Mouse (Mus musculus): ENCODE measurements at regions not wholly inside any gene's neighbourhood (a gene's known extent, or its start where the extent isn't known, plus 50 kb on each side); places are given as distances from the start of the nearest gene placed in this dataset.

DNA sequence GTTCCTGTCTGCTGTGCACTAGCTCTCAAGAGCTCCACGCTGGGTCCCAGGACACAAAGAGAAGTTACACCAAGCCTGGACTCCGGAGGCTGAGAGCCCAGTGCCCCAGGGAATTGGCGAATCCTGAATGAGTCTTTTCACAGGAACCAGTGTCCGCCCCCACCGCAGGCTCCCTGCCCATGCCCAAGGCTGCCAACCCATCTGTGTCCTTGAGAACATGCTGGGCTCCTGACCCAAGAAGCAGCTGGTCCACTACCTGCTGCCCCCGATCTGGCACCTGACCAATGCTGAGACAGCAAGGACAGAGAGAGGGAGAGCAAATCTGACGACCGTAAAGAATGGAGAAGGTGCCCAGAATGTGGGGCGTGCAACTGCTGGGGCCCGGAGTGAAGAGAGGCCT lies 85.2 kb upstream of the Cplx2 start:
- 84% methylated on average over 10 of the region's 10 CpGs for WGBS
- peaks cover 22% of the 10 kb centered on the region for H3K27me3 ChIP-seq (replicated peaks)
- no peak overlapping the region for H3K27ac ChIP-seq (ENCODE audit: poor library complexity, severe bottlenecking)
- ATAC-seq (ENCODE audit: insufficient number of reproducible peaks, low FRiP score), result no peak
- H3K4me3 ChIP-seq, result no peak overlapping the region
- no peak overlapping the region for H3K4me2 ChIP-seq
- H3K9ac ChIP-seq, result no peak overlapping the region
- H3K9me3 ChIP-seq (replicated peaks), result no peaks in the 10 kb centered on the region
- H3K36me3 ChIP-seq, result no peaks in the 10 kb centered on the region
- peaks cover 11% of the 10 kb centered on the region for H3K4me1 ChIP-seq (replicated peaks)

DNA sequence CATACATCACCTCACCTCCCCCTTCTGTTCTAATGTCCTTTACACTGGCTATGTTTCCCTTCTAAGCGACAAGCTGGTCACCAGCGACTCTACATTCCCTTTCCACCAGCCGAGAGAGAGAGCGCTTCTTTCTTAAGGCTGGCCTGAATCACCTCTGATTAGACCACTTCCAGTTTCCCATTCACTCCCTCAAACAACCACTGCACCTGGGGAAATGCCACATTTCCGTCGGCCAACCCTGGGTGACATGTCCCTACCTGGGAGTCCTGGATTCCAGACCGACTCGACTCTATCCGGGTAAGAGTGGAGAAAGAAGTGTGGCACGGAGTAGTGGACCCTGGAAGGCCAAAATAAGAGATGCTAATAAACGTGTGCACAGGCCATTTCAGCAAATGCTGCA lies 84.5 kb upstream of the Cplx2 start:
- H3K27ac ChIP-seq (ENCODE audit: poor library complexity, severe bottlenecking), result no peak overlapping the region
- 80% methylated on average over 11 of the region's 11 CpGs for WGBS
- no peak for ATAC-seq (ENCODE audit: insufficient number of reproducible peaks, low FRiP score)
- H3K36me3 ChIP-seq, result no peaks in the 10 kb centered on the region
- no peak overlapping the region for H3K4me3 ChIP-seq
- H3K4me2 ChIP-seq, result no peak overlapping the region
- peaks cover 16% of the 10 kb centered on the region for H3K27me3 ChIP-seq (replicated peaks)
- H3K9me3 ChIP-seq (replicated peaks), result no peaks in the 10 kb centered on the region
- H3K9ac ChIP-seq, result no peak overlapping the region
- H3K4me1 ChIP-seq (replicated peaks), result peaks cover 11% of the 10 kb centered on the region

DNA sequence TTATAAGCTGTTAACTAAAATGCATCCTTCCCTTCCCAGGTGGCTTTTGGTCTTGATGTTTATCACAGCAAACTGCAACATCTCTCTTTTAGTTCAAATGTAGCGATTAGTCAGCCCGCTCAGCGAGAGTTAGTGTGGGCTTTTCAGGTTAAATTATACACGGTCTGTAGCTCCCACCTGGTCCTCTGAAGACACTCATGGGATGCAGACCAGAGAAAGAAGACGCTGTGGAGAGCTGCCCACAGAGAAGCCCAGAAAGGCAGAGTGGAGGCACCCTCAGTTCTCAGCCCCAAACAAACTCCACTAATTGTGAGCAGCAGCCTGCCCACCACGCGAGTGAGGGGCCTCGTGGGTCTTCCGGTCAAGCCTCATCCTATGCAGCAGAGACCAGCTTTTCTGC lies 81.1 kb upstream of the Cplx2 start:
- ATAC-seq (ENCODE audit: insufficient number of reproducible peaks, low FRiP score), result no peak
- H3K4me2 ChIP-seq, result no peak overlapping the region
- H3K4me1 ChIP-seq (replicated peaks), result no peaks in the 10 kb centered on the region
- no peak overlapping the region for H3K27ac ChIP-seq (ENCODE audit: poor library complexity, severe bottlenecking)
- H3K27me3 ChIP-seq (replicated peaks), result 0 out of 2 replicates have a peak, but pooled peaks cover 5% of the 10 kb centered on the region
- WGBS, result 86% methylated on average over 9 of the region's 9 CpGs
- no peaks in the 10 kb centered on the region for H3K9me3 ChIP-seq (replicated peaks)
- H3K36me3 ChIP-seq, result no peaks in the 10 kb centered on the region
- H3K9ac ChIP-seq, result no peak overlapping the region
- no peak overlapping the region for H3K4me3 ChIP-seq

DNA sequence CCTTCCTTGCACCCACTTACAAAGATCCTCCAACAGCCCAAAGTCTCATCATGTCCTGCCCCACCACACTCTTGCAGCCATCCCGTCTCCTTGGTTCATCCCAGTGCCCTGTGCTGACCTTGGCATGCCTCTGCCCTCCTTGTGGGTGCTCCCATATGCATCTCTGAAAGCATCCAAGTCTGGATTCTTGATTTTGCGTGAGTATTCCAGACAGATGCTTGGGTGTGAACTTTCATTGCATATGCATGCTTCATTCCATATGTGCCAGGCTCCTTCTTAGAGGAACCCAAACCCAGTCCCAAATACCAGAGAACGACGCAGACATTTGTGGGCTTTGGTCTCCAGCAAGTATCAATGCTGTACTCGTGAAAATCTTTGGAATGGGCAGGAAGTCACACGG lies 78.8 kb upstream of the Cplx2 start:
- Histone ChIP-seq H3K36me3 (no peaks in the 10 kb centered on the region), H3K4me2 (no peak overlapping the region), H3K4me1 (replicated peaks) (no peaks in the 10 kb centered on the region), H3K27ac (ENCODE audit: poor library complexity, severe bottlenecking) (no peak overlapping the region), H3K9me3 (replicated peaks) (no peaks in the 10 kb centered on the region), H3K4me3 (no peak overlapping the region), H3K27me3 (replicated peaks) (no peaks in the 10 kb centered on the region), H3K9ac (no peak overlapping the region)
- no peak for ATAC-seq (ENCODE audit: insufficient number of reproducible peaks, low FRiP score)
- 66% methylated on average over 6 of the region's 6 CpGs for WGBS

DNA sequence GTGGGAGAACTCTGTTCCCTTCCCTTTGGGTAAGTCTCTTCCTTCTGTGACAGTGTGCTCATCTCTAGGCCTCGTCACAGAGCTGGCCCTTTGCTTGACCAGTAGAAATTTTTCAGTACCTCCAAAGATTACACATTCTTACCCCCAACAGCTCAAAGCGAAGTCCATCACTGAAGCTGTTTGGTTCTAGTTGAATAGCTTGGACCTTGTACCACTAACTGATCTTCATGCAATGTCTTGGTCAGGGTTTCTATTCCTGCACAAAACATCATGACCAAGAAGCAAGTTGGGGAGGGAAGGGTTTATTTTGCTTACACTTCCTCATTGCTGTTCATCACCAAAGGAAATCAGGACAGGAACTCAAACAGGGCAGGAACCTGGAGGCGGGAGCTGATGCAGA lies 78.1 kb upstream of the Cplx2 start:
- H3K27me3 ChIP-seq (replicated peaks), result no peaks in the 10 kb centered on the region
- ATAC-seq (ENCODE audit: insufficient number of reproducible peaks, low FRiP score), result no peak
- no peaks in the 10 kb centered on the region for H3K4me1 ChIP-seq (replicated peaks)
- no peaks in the 10 kb centered on the region for H3K9me3 ChIP-seq (replicated peaks)
- H3K9ac ChIP-seq, result no peak overlapping the region
- H3K4me3 ChIP-seq, result no peak overlapping the region
- H3K27ac ChIP-seq (ENCODE audit: poor library complexity, severe bottlenecking), result no peak overlapping the region
- 81% methylated on average over 3 of the region's 3 CpGs for WGBS
- no peak overlapping the region for H3K4me2 ChIP-seq
- no peaks in the 10 kb centered on the region for H3K36me3 ChIP-seq

DNA sequence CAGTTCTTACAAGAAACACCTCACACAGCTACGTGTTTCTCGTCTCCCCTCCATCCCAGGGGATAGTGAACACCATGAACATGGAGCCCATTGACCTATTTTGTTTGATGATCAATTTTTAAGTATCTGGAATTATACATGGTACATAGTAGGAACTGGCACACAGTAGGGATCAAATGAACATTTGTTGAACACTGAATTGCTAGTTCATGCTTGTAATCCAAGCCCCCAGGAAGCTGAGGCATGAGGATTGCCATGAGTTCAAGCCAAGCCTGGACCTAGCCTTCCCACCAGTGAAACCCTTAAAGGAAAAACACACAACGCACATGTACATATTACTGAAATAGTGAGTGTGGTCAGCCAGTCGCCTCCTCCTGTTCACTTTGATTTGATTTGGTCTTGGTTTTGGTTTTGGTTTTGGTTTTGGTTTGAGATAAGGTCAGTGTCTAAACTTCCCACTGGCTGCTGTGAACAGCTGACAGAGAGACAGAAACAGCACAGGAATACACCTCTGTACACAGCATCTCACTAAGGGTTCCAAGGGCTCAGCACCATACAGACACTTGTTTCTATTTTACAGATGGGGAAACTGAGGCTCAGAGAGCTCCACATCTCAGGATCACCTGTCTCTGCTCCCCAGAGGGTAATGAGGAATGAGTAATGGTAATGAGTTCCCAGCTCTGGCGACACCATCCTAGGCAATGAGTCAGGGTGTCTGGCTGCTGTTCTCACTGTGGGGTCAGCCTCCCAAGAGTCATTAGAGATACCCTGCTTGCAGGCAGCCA lies 75.5 kb upstream of the Cplx2 start:
- Histone ChIP-seq H3K4me2 (no peak overlapping the region), H3K27me3 (replicated peaks) (no peaks in the 10 kb centered on the region), H3K4me1 (replicated peaks) (no peaks in the 10 kb centered on the region), H3K27ac (ENCODE audit: poor library complexity, severe bottlenecking) (no peak overlapping the region), H3K9me3 (replicated peaks) (no peaks in the 10 kb centered on the region), H3K36me3 (no peaks in the 10 kb centered on the region), H3K4me3 (no peak overlapping the region), H3K9ac (no peak overlapping the region)
- 67% methylated on average over 5 of the region's 5 CpGs for WGBS
- ATAC-seq (ENCODE audit: insufficient number of reproducible peaks, low FRiP score), result no peak

DNA sequence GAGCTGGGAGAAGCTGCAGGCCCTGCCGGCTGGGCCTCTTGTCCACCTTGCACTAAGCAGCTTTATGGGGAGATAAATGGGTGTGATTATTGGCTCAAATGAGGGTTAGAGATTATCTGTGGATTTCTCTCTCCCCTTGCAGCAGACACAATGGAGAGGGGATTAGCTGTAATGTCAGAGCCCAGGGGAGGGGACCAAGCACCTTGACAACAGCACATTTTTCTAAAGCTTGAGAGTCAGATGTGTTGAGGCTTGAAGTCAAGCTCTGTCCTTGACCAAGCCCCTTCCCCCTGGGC lies 74.9 kb upstream of the Cplx2 start:
- 22% methylated on average over 1 of the region's 1 CpGs for WGBS
- Histone ChIP-seq H3K4me1 (replicated peaks) (no peaks in the 10 kb centered on the region), H3K27ac (ENCODE audit: poor library complexity, severe bottlenecking) (no peak overlapping the region), H3K9ac (no peak overlapping the region), H3K36me3 (no peaks in the 10 kb centered on the region), H3K4me3 (no peak overlapping the region), H3K4me2 (no peak overlapping the region), H3K9me3 (replicated peaks) (no peaks in the 10 kb centered on the region), H3K27me3 (replicated peaks) (no peaks in the 10 kb centered on the region)
- ATAC-seq (ENCODE audit: insufficient number of reproducible peaks, low FRiP score), result no peak

DNA sequence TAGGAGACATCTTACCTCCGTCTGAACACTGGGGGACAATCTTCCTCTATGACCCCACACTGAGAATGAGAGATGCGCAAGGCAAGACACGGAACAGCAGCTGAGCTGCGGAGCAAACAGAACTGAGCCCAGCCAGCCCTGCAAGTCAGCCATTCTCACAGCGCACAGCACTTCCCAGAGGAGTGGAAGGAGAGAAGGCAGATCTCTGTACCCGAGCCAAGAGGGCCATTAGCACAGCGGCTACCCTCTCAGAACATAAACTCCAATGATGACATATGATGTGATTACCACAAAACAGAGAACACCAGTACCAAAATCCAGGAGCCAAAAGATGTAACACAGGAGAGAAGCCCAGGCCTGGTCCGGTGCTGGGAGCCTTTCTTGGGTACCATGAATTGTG lies 72.3 kb upstream of the Cplx2 start:
- WGBS, result 61% methylated on average over 8 of the region's 8 CpGs
- no peak overlapping the region for H3K4me2 ChIP-seq
- no peaks in the 10 kb centered on the region for H3K36me3 ChIP-seq
- no peak for ATAC-seq (ENCODE audit: insufficient number of reproducible peaks, low FRiP score)
- H3K9me3 ChIP-seq (replicated peaks), result no peaks in the 10 kb centered on the region
- no peak overlapping the region for H3K4me3 ChIP-seq
- peaks cover 12% of the 10 kb centered on the region for H3K4me1 ChIP-seq (replicated peaks)
- no peak overlapping the region for H3K27ac ChIP-seq (ENCODE audit: poor library complexity, severe bottlenecking)
- no peak overlapping the region for H3K9ac ChIP-seq
- no peaks in the 10 kb centered on the region for H3K27me3 ChIP-seq (replicated peaks)

DNA sequence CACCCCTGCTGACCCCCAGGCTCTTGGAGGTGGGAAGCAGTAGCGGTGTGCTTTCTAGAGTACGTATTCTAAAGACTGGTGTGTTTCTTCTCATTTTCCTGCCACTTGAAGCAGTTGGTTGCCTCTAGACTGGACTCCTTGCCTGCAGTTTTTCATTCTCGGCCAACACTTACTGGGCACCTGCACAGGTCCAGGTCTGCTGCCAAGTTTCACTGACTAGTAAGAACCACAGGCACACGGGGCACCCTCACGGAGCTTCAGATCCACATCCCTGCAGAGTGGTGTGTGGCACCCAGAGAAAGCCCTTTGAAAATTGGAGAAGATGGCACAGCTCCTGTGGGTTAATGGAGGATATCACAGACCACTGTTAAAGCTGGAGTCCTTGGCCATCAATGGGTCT lies 71.9 kb upstream of the Cplx2 start:
- ATAC-seq (ENCODE audit: insufficient number of reproducible peaks, low FRiP score), result no peak
- Histone ChIP-seq H3K4me2 (no peak overlapping the region), H3K27me3 (replicated peaks) (no peaks in the 10 kb centered on the region), H3K9me3 (replicated peaks) (no peaks in the 10 kb centered on the region), H3K36me3 (no peaks in the 10 kb centered on the region), H3K4me1 (replicated peaks) (peaks cover 16% of the 10 kb centered on the region), H3K9ac (no peak overlapping the region), H3K4me3 (no peak overlapping the region), H3K27ac (ENCODE audit: poor library complexity, severe bottlenecking) (no peak overlapping the region)
- 76% methylated on average over 5 of the region's 5 CpGs for WGBS

DNA sequence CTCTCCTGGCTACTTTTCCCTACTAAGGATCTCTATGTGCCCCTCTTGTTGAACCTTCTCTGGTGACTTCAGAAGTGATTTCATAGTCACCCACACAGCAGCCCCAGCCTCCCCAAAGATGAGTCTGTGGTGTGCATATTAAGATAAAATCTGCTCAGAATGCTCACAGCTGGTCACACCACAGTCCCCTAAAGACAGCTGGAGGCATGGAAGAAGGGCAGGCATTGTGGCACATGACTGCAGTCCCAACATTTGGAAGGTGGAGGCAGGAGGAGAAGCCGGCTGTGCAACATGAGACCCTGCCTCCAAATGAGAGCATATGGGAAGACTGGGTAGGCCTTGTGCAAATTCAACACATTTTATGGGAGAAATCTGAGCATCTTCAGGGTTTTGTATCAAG lies 70.0 kb upstream of the Cplx2 start:
- Histone ChIP-seq H3K36me3 (no peaks in the 10 kb centered on the region), H3K27ac (ENCODE audit: poor library complexity, severe bottlenecking) (no peak overlapping the region), H3K9me3 (replicated peaks) (no peaks in the 10 kb centered on the region), H3K4me2 (no peak overlapping the region), H3K4me3 (no peak overlapping the region), H3K4me1 (replicated peaks) (peaks cover 19% of the 10 kb centered on the region), H3K9ac (no peak overlapping the region), H3K27me3 (replicated peaks) (no peaks in the 10 kb centered on the region)
- no peak for ATAC-seq (ENCODE audit: insufficient number of reproducible peaks, low FRiP score)
- WGBS, result 80% methylated on average over 1 of the region's 1 CpGs

DNA sequence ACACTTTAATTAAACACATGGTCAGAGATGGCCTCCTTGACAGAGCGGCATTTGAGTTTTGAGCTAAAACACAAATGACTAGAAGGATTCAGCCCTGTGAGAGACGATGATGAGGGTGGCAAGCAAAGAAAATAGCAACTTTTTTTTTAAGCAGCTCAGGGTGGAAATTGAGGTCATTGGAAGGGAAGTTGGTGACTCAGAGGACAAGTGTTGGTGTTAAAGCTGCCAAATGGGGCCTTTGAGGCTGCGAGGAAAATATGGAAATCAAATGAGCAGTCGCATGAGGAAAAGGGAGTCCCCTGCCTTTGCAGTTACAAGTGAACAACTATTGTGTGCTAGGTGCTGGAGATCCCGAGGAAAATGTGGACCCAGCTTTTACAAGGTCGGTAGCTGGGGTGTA lies 69.5 kb upstream of the Cplx2 start:
- no peak for ATAC-seq (ENCODE audit: insufficient number of reproducible peaks, low FRiP score)
- Histone ChIP-seq H3K27me3 (replicated peaks) (no peaks in the 10 kb centered on the region), H3K4me2 (peak overlapping the region; percentile 96), H3K4me3 (peak overlapping the region; percentile 69), H3K36me3 (no peaks in the 10 kb centered on the region), H3K27ac (ENCODE audit: poor library complexity, severe bottlenecking) (no peak overlapping the region), H3K9me3 (replicated peaks) (no peaks in the 10 kb centered on the region), H3K4me1 (replicated peaks) (peaks cover 24% of the 10 kb centered on the region), H3K9ac (no peak overlapping the region)
- 27% methylated on average over 6 of the region's 6 CpGs for WGBS

DNA sequence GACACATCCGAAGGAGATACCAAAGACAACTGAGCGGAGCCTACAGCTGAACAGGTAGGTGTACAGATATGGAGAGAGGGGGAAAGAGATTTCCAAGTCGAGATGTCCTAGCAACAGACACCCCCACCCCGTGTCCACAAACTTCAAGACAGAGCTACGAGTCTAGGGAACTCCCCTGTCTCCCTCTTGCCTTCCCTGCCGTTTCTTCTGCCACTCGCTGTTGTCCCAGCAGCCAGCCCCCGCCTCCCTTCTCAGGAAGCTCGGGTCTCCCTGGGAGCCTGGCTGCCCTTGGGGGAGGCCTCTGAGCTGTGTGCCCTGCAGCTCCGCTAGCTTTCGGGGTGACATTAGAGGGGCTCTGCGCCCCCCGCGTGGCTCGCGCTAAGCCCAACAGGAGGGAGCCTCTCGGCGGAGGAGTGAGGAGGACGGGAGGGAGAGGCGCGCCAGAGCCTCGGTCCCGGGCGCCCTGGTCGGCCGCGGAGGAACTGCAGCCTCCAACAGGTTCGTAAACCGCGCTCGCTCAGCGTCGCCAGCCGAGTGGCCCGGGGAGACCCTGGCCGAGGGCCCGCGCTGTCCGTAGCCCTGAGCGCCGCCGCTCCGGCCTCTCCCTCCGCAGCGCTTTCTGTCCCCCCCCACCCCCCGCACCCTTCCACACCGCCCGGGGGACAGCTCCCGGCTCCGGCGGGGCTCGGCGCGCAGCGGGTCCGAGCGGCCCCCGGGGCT lies 68.6 kb upstream of the Cplx2 start:
- Histone ChIP-seq H3K4me3 (peak overlapping the region; percentile 69), H3K4me1 (replicated peaks) (peaks cover 28% of the 10 kb centered on the region), H3K36me3 (no peaks in the 10 kb centered on the region), H3K27ac (ENCODE audit: poor library complexity, severe bottlenecking) (peak overlapping the region; percentile 94), H3K4me2 (peak overlapping the region; percentile 96), H3K9me3 (replicated peaks) (no peaks in the 10 kb centered on the region), H3K27me3 (replicated peaks) (no peaks in the 10 kb centered on the region), H3K9ac (peak overlapping the region; percentile 91)
- WGBS, result under 1% methylated on average over 33 of the region's 58 CpGs
- ATAC-seq (ENCODE audit: insufficient number of reproducible peaks, low FRiP score), result peak; percentile 68
